Mouse (Mus musculus) liver, embryonic 15.5 days (tissue): ENCODE data around the gene Egfem1. TPM values are rescaled to one million over a fixed set of nuclear protein-coding genes. Genes with fewer than 3 reads are reported as not detected.

ENCODE experiments used
- ATAC-seq: fragments of 200-750 bp; cut with Nextera tagmentation; 2 replicates; pipeline ENCODE4 v1.8.0; 2017; ENCODE audit warnings: moderate number of reproducible peaks, mild to moderate bottlenecking, moderate library complexity; ENCODE audit not compliant: insufficient read depth
- H3K27ac ChIP-seq: fragments of 300-500 bp; sonication (generic); replicated peaks from 2 replicates; pipeline ENCODE4 v1.5.1; 2015; ENCODE audit warnings: mild to moderate bottlenecking, inconsistent platforms
- H3K27me3 ChIP-seq: fragments of 300-500 bp; sonication (generic); 2 replicates; pipeline ENCODE4 v1.6.1; 2015; ENCODE audit warnings: mild to moderate bottlenecking, inconsistent platforms
- H3K36me3 ChIP-seq: fragments of 300-500 bp; sonication (generic); replicated peaks from 2 replicates; pipeline ENCODE4 v1.6.1; 2015; ENCODE audit warnings: moderate library complexity, mild to moderate bottlenecking, inconsistent platforms
- H3K4me1 ChIP-seq: fragments of 300-500 bp; sonication (generic); replicated peaks from 2 replicates; pipeline ENCODE4 v1.6.1; 2015; ENCODE audit warnings: inconsistent platforms
- H3K4me2 ChIP-seq: fragments of 300-500 bp; sonication (generic); 2 replicates; pipeline ENCODE4 v1.6.1; 2015; ENCODE audit warnings: moderate library complexity, mild to moderate bottlenecking, inconsistent platforms
- H3K4me3 ChIP-seq: fragments of 300-500 bp; sonication (generic); replicated peaks from 2 replicates; pipeline ENCODE4 v1.5.1; 2015; ENCODE audit warnings: mild to moderate bottlenecking, inconsistent platforms
- H3K9ac ChIP-seq: fragments of 300-500 bp; sonication (generic); 2 replicates; pipeline ENCODE4 v1.6.1; 2015; ENCODE audit warnings: moderate library complexity, mild to moderate bottlenecking, inconsistent platforms
- H3K9me3 ChIP-seq: fragments of 300-500 bp; sonication (generic); replicated peaks from 2 replicates; pipeline ENCODE4 v1.6.1; 2016; ENCODE audit warnings: inconsistent platforms
- WGBS: fragments of 180-500 bp; shearing (Covaris S2); methylation state at CpG from one replicate; pipeline ENCODE4 v1.1.7; 2015; ENCODE audit warnings: mixed read lengths; ENCODE audit not compliant: insufficient replicate concordance; 5-methylcytosine and 5-hydroxymethylcytosine counted together
- polyA plus RNA-seq: library from polyadenylated mRNA; unstranded; fragments of >200 nt; fragmentation: Nextera tagmentation; extraction: Ambion mirVana; gene quantifications from 2 replicates; pipeline ENCODE4 v1.2.1, GENCODE M21; 2015

Gene Egfem1
- polyA plus RNA-seq, 1 experiment from 2014 or later = 0.33 TPM

DNA sequence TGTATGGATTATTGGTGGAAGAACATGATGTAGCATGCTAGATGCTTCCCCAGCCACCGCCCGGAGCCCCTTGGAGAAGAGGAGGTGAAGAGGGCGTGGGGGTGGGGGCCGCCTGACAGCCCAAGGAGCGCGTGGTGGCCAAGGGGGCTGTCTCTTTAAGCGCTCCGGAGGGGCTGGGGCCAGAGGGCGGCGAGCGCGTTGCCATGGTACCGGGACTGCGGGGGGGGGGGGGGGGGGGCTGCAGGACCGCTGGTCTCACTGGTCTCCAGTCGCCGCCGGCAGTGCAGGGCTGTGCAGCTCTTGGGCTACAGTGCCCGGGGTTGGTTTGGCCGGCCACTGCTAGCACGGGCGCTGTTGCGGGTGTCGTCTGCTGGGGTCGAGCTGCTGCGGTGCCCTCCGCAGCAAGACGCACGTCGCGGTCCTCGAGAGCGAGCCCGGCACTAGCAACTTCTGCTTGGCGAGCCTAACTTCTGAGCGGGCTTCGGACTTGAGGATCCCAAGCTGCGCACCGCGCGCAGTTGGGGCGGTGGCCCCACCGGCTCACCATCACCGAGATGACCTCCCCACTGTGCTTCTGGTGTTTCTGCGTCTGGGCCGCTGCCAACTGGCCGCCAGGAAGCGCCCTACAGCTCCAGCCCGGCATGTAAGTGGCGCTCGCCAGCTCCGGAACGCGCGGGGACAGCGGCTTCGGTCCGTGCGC is 623 bp downstream of the Egfem1 start:
- no peaks in the 10 kb centered on the region for H3K4me1 ChIP-seq
- H3K27me3 ChIP-seq = peaks cover 29% of the 10 kb centered on the region
- no peak for ATAC-seq
- no peaks in the 10 kb centered on the region for H3K36me3 ChIP-seq
- no peak overlapping the region for H3K9ac ChIP-seq
- 2% methylated on average over 51 of the region's 59 CpGs for WGBS
- peak overlapping the region; percentile 48 for H3K4me2 ChIP-seq
- peak overlapping the region; percentile 20 for H3K4me3 ChIP-seq
- no peak overlapping the region for H3K27ac ChIP-seq
- H3K9me3 ChIP-seq = no peaks in the 10 kb centered on the region

DNA sequence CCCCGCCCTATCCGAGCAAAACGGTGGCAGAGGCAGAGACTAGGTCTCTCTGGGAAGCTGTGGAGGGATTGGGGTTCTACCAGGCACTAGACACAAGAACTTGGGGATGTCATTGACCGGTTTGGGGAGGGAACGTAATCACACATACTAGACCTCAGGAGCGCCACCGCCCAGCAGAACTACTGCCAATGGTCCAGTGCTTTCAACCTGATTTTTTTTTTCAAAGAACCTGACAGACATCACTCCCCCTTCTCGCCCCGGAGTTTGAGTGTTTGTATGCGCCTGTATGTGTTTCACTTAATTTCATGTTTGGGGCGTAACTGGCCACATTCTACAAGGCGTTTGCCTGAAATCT is 1.1 kb downstream of the Egfem1 start:
- Histone ChIP-seq H3K27ac (no peak overlapping the region), H3K4me2 (peak overlapping the region; percentile 48), H3K9me3 (no peaks in the 10 kb centered on the region), H3K36me3 (no peaks in the 10 kb centered on the region), H3K4me1 (no peaks in the 10 kb centered on the region), H3K27me3 (peaks cover 29% of the 10 kb centered on the region), H3K9ac (no peak overlapping the region), H3K4me3 (peak overlapping the region; percentile 20)
- no peak for ATAC-seq
- WGBS = 6% methylated on average over 12 of the region's 12 CpGs

DNA sequence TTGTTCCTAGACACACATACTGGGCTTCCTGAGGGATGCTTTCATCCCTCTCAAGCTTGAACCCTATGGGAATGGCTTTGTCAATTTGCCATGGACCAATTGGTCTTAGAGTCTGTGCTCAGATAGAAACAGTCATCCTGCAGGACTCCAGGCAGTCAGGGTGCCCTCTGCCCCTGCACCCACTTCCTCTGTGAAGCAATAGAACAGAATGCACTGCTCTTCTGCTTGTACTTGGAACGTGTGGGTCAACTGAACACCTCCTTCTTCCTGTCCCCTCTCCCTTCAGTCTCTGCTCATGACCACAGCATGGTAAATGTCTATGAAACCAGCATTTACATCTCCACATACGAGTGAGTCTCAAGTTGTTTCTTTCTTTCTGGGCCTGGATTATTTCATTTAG is 16.6 kb downstream of the Egfem1 start:
- Histone ChIP-seq H3K4me1 (no peaks in the 10 kb centered on the region), H3K27ac (no peak overlapping the region), H3K4me2 (no peak overlapping the region), H3K4me3 (no peak overlapping the region), H3K9me3 (no peaks in the 10 kb centered on the region), H3K36me3 (no peaks in the 10 kb centered on the region), H3K27me3 (no peaks in the 10 kb centered on the region), H3K9ac (no peak overlapping the region)
- WGBS = 18% methylated on average over 2 of the region's 2 CpGs
- ATAC-seq = no peak

DNA sequence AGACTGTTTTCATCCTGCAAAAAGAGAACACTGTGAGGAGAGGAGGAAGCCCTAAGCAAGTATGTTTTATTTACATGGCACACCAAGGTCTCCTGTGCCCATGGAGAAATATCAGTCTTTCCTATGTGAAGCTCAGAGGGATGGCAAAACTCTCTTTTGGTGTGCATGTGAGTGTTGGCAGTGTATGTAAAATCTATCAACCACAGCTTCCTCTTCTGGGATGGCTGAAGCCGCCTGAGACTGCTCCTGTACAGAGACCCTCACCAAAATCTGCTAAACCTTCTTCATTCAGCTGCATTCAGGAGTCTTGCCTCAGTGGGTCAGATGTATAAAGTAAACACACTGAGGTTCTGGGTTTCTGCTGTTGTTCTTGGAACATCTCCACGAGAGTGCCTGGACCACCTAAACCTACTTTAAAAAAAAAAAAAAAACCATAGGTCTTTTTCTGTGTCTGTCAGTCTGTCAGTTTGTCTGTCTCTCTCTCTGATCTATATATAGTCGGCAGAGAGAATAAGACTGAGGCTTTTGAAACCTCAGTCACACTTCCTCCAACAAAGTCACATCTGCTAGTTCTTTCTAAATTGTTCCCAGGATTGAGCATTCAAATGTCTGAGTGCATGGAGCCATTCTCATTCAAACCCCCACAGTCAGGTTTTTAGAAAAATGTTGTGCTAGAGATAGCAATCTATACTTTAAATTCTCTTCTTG is 24.3 kb downstream of the Egfem1 start:
- no peak overlapping the region for H3K4me2 ChIP-seq
- no peak overlapping the region for H3K4me3 ChIP-seq
- no peaks in the 10 kb centered on the region for H3K36me3 ChIP-seq
- no peaks in the 10 kb centered on the region for H3K9me3 ChIP-seq
- H3K9ac ChIP-seq = no peak overlapping the region
- H3K4me1 ChIP-seq = no peaks in the 10 kb centered on the region
- no peak overlapping the region for H3K27ac ChIP-seq
- H3K27me3 ChIP-seq = no peaks in the 10 kb centered on the region
- WGBS = 14% methylated on average over 3 of the region's 3 CpGs
- no peak for ATAC-seq

DNA sequence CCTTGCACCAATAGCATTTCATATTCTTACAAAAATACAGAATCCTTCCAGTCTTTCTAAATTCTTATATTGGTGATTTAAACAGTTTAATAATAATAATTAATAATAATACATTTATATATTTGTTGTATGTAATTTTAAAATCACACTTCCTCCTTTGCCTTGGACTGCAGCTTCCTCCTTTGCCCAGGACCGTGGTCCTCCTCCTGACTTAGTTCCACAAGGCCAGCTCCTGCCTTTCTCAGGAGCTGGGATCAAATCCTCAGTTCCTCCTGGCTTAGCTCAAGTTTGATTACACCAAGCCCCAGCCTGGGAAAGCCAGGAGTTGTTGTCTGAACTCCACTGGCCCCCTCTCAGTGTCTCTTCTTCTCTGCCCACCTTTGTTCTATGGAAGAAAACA is 25.3 kb downstream of the Egfem1 start:
- Histone ChIP-seq H3K27me3 (no peaks in the 10 kb centered on the region), H3K4me2 (no peak overlapping the region), H3K4me3 (no peak overlapping the region), H3K27ac (no peak overlapping the region), H3K9me3 (no peaks in the 10 kb centered on the region), H3K36me3 (no peaks in the 10 kb centered on the region), H3K9ac (no peak overlapping the region), H3K4me1 (no peaks in the 10 kb centered on the region)
- no peak for ATAC-seq
- WGBS = 15% methylated on average over 1 of the region's 1 CpGs

DNA sequence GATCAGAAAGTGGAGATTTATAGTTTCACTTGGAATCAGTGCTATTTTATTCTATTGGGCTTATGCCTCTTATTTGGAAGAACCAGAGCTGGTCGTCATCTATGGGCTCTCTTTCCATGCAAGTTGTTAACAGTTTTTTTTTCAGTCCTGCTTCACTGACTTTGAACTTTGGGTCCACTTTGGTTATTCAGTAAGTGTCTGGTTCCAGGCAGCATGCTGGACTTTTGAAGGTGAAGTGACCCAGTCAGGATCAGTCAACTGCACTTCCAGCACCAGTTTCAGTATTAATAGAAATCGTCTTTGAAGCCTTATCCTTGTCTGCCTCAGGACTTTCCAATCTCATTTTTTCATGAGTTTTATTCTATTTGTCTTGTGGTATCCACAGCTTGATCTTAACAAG is 28.5 kb downstream of the Egfem1 start:
- Histone ChIP-seq H3K9me3 (no peaks in the 10 kb centered on the region), H3K27ac (no peak overlapping the region), H3K4me3 (no peak overlapping the region), H3K9ac (no peak overlapping the region), H3K4me2 (no peak overlapping the region), H3K36me3 (no peaks in the 10 kb centered on the region), H3K27me3 (no peaks in the 10 kb centered on the region), H3K4me1 (no peaks in the 10 kb centered on the region)
- no peak for ATAC-seq
- 40% methylated on average over 2 of the region's 2 CpGs for WGBS

DNA sequence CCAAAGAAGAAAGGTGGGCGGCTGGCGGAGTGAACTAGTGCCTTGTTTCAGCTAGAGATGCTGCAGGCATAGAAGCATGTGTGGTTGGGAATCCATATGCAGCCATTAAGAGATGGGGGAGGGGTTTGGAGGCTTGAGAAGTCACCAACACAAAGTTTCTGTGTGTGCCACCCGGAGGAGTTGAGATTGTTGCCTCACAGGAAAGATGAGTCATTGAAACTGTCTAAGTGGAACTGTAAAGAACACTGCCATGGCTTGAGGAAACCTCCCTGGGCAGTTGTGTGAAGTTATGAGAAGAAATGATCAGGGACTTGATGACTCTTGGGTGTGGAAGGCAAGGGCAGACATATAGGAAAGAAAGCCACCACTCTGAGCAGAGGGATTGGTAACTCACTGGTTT is 32.7 kb downstream of the Egfem1 start:
- Histone ChIP-seq H3K4me1 (no peaks in the 10 kb centered on the region), H3K4me3 (no peak overlapping the region), H3K4me2 (no peak overlapping the region), H3K9ac (no peak overlapping the region), H3K36me3 (no peaks in the 10 kb centered on the region), H3K27me3 (no peaks in the 10 kb centered on the region), H3K9me3 (no peaks in the 10 kb centered on the region), H3K27ac (no peak overlapping the region)
- ATAC-seq = no peak
- WGBS = 52% methylated on average over 3 of the region's 3 CpGs

DNA sequence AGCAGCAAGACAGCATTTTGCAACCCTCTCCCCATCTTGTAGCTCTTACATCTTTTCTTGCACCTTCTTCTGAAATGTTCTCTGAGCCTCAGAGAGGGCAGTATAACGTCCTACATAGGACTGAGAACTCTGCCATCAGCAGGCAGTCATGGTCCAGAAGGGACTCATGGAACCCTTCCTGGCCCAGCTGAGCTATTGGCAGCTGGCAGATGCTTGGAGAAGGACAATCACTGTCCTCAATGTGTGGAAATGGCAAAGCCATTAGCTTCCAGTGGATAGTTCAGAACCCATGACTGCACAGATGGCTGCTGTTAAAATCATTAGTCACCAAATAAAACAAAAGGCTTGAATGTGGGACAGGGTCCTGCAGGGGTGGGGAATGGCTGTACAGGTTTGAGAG is 35.6 kb downstream of the Egfem1 start:
- Histone ChIP-seq H3K4me1 (no peaks in the 10 kb centered on the region), H3K4me2 (no peak overlapping the region), H3K4me3 (no peak overlapping the region), H3K9ac (no peak overlapping the region), H3K27me3 (no peaks in the 10 kb centered on the region), H3K36me3 (no peaks in the 10 kb centered on the region), H3K9me3 (no peaks in the 10 kb centered on the region), H3K27ac (no peak overlapping the region)
- ATAC-seq = no peak
- WGBS = 16% methylated on average over 1 of the region's 1 CpGs

DNA sequence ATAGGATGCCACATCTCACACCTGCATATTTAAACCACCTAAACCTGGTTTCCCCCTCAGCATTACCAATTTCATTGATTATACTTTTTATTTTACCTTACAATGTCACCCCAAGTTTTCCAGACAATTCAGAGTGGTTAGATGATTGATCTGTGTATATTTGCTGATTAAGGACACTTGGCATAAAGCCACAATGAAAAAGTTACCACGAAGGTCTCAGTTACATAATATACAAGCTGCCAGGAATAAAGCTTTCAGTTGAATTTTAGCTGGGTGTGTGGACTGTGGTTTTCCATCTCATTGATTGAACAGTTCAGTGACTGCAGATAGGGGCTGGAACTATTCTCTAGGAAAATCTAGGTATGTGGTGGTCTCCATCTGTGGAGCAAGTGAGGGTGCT is 40.7 kb downstream of the Egfem1 start:
- no peak overlapping the region for H3K4me2 ChIP-seq
- no peaks in the 10 kb centered on the region for H3K4me1 ChIP-seq
- H3K9ac ChIP-seq = no peak overlapping the region
- no peaks in the 10 kb centered on the region for H3K27me3 ChIP-seq
- H3K36me3 ChIP-seq = no peaks in the 10 kb centered on the region
- ATAC-seq = no peak
- H3K27ac ChIP-seq = no peak overlapping the region
- no peaks in the 10 kb centered on the region for H3K9me3 ChIP-seq
- 42% methylated on average over 1 of the region's 1 CpGs for WGBS
- H3K4me3 ChIP-seq = no peak overlapping the region

DNA sequence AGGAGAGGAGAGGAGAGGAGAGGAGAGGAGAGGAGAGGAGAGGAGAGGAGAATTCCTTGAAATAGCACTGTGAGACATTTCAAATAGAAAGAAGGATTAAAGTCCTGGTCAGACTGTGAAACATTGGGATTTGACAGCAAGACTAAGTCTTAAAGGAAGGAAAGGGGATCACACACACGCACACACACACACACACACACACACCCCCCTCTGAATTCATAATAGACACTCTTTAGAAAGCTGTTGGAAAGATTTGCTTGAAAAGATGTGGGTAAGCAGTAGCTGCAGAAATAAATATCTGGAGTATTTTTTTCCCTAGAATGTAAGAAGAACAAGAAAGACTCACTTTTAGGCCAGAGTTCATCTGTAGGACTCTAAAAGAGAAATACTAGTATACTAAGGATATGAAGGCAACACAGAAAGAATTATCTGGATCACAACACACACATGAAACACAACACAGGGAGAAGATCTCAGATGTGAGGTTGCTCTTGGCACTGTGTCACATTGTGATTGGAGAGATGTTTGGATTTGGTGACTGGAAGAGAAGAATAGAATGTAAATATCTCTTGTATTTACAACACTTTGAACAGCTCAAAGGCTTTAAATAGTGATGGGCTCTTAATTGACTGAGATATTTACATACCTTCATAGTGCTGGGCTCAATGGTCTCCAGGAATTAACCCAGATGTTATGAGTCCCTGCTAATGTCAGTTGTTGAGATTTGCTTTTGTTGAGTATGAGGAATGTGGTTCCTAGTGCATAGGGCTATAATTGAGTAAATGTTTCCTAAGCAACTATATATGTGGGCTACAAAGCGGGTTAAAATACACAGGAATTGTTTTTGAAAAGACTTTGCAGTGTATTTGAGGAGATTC is 50.5 kb downstream of the Egfem1 start:
- Histone ChIP-seq H3K4me1 (no peaks in the 10 kb centered on the region), H3K9ac (no peak overlapping the region), H3K27me3 (no peaks in the 10 kb centered on the region), H3K27ac (no peak overlapping the region), H3K4me2 (no peak overlapping the region), H3K9me3 (no peaks in the 10 kb centered on the region), H3K4me3 (no peak overlapping the region), H3K36me3 (no peaks in the 10 kb centered on the region)
- ATAC-seq = no peak
- WGBS = 42% methylated on average over 2 of the region's 2 CpGs

DNA sequence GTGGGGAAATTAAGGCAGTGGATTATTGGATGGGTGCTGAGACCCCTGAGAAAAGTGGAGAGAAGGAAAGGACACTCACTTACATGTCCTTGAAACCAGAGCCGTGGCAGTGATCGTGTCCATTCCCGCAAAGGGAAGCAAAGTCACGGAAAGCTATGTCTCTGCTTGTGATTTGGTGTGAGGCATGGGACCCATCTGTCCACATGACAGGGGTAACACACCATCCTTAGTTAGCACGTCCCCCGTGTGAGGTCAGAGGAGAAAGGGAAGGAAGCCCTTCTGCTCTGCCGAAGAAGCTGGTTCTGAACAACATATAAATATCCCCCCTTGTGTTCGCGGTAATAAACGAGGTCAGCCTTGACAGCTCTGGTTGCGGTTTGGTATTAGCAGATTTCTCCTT is 52.7 kb downstream of the Egfem1 start:
- H3K9ac ChIP-seq = no peak overlapping the region
- H3K27ac ChIP-seq = no peak overlapping the region
- H3K27me3 ChIP-seq = no peaks in the 10 kb centered on the region
- H3K4me3 ChIP-seq = no peak overlapping the region
- H3K36me3 ChIP-seq = no peaks in the 10 kb centered on the region
- no peak overlapping the region for H3K4me2 ChIP-seq
- no peak for ATAC-seq
- H3K9me3 ChIP-seq = no peaks in the 10 kb centered on the region
- no peaks in the 10 kb centered on the region for H3K4me1 ChIP-seq
- 39% methylated on average over 11 of the region's 11 CpGs for WGBS
